Mouse (Mus musculus): ENCODE measurements around the gene Prl. TPM values are rescaled to one million over a fixed set of nuclear protein-coding genes. Genes with fewer than 3 reads are reported as not detected.
"Not testable (repeated sequence)": the region's sequence is repeated elsewhere in the genome, so short reads cannot be mapped to it uniquely, and the experiment has no call there.

Prl gene
- total RNA-seq (2021) = not detected

GRCm38 (mm10) chr13:27057270-27057669 lies at the start of gene Prl:
Prl (plus strand) TSS chr13:27057570.
- intact Hi-C loops (cut with DNase I) = no loop called here
- no peak for DNase-seq

- no peak for DNase-seq
- intact Hi-C loops (cut with DNase I) = no loop called here
These were observed 30.8 kb upstream of the Prl start for GRCm38 (mm10) chr13:27026614-27027013.

GRCm38 (mm10) chr13:27027376-27027775 lies 30.0 kb upstream of the Prl start:
- intact Hi-C loops (cut with DNase I) = no loop called here
- no peak for DNase-seq

GRCm38 (mm10) chr13:27028501-27029240 lies 28.7 kb upstream of the Prl start:
- no peak for DNase-seq
- intact Hi-C loops (cut with DNase I) = no loop called here

- intact Hi-C loops (cut with DNase I) = no loop called here
- DNase-seq = no peak
These were observed 26.1 kb upstream of the Prl start for GRCm38 (mm10) chr13:27031101-27031852.

DNA sequence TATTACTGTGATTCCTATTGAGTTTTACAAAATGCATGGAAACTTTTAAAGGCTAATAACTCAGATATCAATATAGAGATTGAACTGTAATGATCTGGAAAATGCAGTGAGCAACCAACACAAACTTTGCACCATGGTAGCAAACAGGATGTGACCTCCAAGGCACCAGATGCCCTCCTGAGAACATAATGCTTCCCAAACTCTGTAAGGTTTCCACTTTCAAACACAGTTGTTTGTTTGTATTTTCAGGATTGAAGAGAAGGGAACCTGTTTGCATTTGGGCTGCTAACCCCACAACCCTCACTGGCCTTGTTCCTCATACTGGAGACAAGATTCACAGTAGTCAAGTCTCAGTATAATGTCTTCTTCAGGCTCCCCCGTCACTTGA lies 25.5 kb upstream of the Prl start:
- DNase-seq = no peak
- intact Hi-C loops (cut with DNase I) = no loop called here

GRCm38 (mm10) chr13:27032998-27033397 lies 24.4 kb upstream of the Prl start:
- intact Hi-C loops (cut with DNase I) = no loop called here
- no peak for DNase-seq

- intact Hi-C loops (cut with DNase I) = no loop called here
- DNase-seq = no peak
These were observed 15.2 kb upstream of the Prl start for GRCm38 (mm10) chr13:27042185-27042584.

GRCm38 (mm10) chr13:27043326-27043725 lies 14.0 kb upstream of the Prl start:
- intact Hi-C loops (cut with DNase I) = no loop called here
- no peak for DNase-seq

GRCm38 (mm10) chr13:27059177-27059576 lies 1.8 kb downstream of the Prl start:
- intact Hi-C loops (cut with DNase I) = no loop called here
- DNase-seq = peak; percentile 9

GRCm38 (mm10) chr13:27093890-27094289 lies 36.5 kb downstream of the Prl start, which contains the start of gene Prl3d1:
Prl3d1 (plus strand) TSS chr13:27094190.
- intact Hi-C loops (cut with DNase I); DNase-seq: not testable (repeated sequence)

Other genes with a start within 250 kb of the Prl start
- not detected for gene Prl3d1, start 36.6 kb downstream of the Prl start, total RNA-seq (2021)
- not detected for gene Prl3d2, start 64.1 kb downstream of the Prl start, total RNA-seq (2021)
- gene Prl3d3, start 99.2 kb downstream of the Prl start, total RNA-seq (2021) = not detected
- gene Prl3c1, start 139.1 kb downstream of the Prl start, total RNA-seq (2021) = not detected
- gene Prl3b1, start 184.3 kb downstream of the Prl start, total RNA-seq (2021) = not detected
- not detected for gene Prl3a1, start 201.9 kb downstream of the Prl start, total RNA-seq (2021)

All from left cerebral cortex, postnatal 4 days (tissue).